Mouse (Mus musculus) myocyte (in vitro differentiated cells): ENCODE data around the gene Draxin. TPM values are rescaled to one million over a fixed set of nuclear protein-coding genes. Genes with fewer than 3 reads are reported as not detected.
A peak's percentile ranks its signal among the peaks of the same experiment; 100 is the strongest.

ENCODE experiments used
- H3K27me3 ChIP-seq: one replicate; pipeline ENCODE4 v1.6.1; 2011; ENCODE audit not compliant: control insufficient read depth, insufficient read depth, insufficient read length
- H3K36me3 ChIP-seq: one replicate; pipeline ENCODE4 v1.6.1; 2011; ENCODE audit not compliant: control insufficient read depth, insufficient read depth
- H3K4me2 ChIP-seq: one replicate; pipeline ENCODE4 v1.6.1; 2011; ENCODE audit warnings: low read depth, control low read depth
- H3K4me3 ChIP-seq: one replicate; pipeline ENCODE4 v1.5.1; 2011; ENCODE audit warnings: mild to moderate bottlenecking, control low read depth, moderate library complexity
- H3K79me2 ChIP-seq: one replicate; pipeline ENCODE4 v1.6.1; 2011; ENCODE audit not compliant: control insufficient read depth, insufficient read depth
- H3ac ChIP-seq: one replicate; pipeline ENCODE4 v1.6.1; 2011; ENCODE audit not compliant: control insufficient read depth, insufficient read length
- CEBPB ChIP-seq: IDR thresholded peaks from 2 replicates; pipeline ENCODE4 v1.6.1; 2011; ENCODE audit warnings: mild to moderate bottlenecking, moderate library complexity; ENCODE audit not compliant: poor library complexity, insufficient read depth, severe bottlenecking
- E2F4 ChIP-seq: IDR thresholded peaks from one replicate; pipeline ENCODE4 v1.6.1; 2011; ENCODE audit warnings: mild to moderate bottlenecking, control low read depth, moderate library complexity; ENCODE audit not compliant: insufficient read depth
- MAX ChIP-seq: IDR thresholded peaks from one replicate; pipeline ENCODE4 v1.6.1; 2011; ENCODE audit warnings: low read depth, mild to moderate bottlenecking, control low read depth
- MYOD1 ChIP-seq, 3 experiments: IDR thresholded peaks; one replicate each; pipeline ENCODE4 v1.6.1; 2011; ENCODE audit warnings: control low read depth in 2 of 3, low read depth in 2 of 3, mild to moderate bottlenecking in 2 of 3, moderate library complexity in 1 of 3; ENCODE audit not compliant: insufficient read length in 2 of 3, control insufficient read depth in 1 of 3
- MYOG ChIP-seq, 3 experiments: IDR thresholded peaks; one replicate each; pipeline ENCODE4 v1.6.1; 2011; ENCODE audit warnings: control low read depth in 2 of 3, low read depth in 2 of 3, mild to moderate bottlenecking in 2 of 3; ENCODE audit not compliant: insufficient read length in 2 of 3, control insufficient read depth in 1 of 3, insufficient read depth in 1 of 3
- POLR2A ChIP-seq: IDR thresholded peaks from one replicate; pipeline ENCODE4 v1.6.1; 2011; ENCODE audit warnings: low read depth, mild to moderate bottlenecking, control low read depth, moderate library complexity; ENCODE audit not compliant: insufficient read length
- POLR2AphosphoS2 ChIP-seq: IDR thresholded peaks from one replicate; pipeline ENCODE4 v1.6.1; 2011; ENCODE audit warnings: low read depth, control low read depth; ENCODE audit not compliant: insufficient read length
- REST ChIP-seq: IDR thresholded peaks from one replicate; pipeline ENCODE4 v1.6.1; 2011; ENCODE audit warnings: mild to moderate bottlenecking, control low read depth, moderate library complexity; ENCODE audit not compliant: insufficient read depth, insufficient read length
- SRF ChIP-seq: IDR thresholded peaks from one replicate; pipeline ENCODE4 v1.6.1; 2011; ENCODE audit warnings: low read depth; ENCODE audit not compliant: control insufficient read depth, insufficient read length
- TCF12 ChIP-seq: IDR thresholded peaks from one replicate; pipeline ENCODE4 v1.6.1; 2011; ENCODE audit warnings: mild to moderate bottlenecking, control low read depth; ENCODE audit not compliant: poor library complexity, insufficient read depth, severe bottlenecking
- TCF3 ChIP-seq: IDR thresholded peaks from one replicate; pipeline ENCODE4 v1.6.1; 2011; ENCODE audit warnings: low read depth, control low read depth; ENCODE audit not compliant: insufficient read length
- USF1 ChIP-seq: IDR thresholded peaks from one replicate; pipeline ENCODE4 v1.6.1; 2011; ENCODE audit warnings: low read depth, mild to moderate bottlenecking, control low read depth, moderate library complexity
- polyA plus RNA-seq: library from polyadenylated mRNA; unstranded; fragments of >200 nt; fragmentation: generic; extraction: Trizol; gene quantifications from one replicate; pipeline ENCODE4 v1.2.1, GENCODE M21; 2012; ENCODE audit warnings: missing spikeins

The Draxin gene
- polyA plus RNA-seq, 1 experiment, result 0.04 TPM

- no peak overlapping the region for H3K4me3 ChIP-seq
- TF ChIP-seq MYOG (IDR thresholded peaks at IDR 0.05; ENCODE audit: control insufficient read depth in 1 of 3, insufficient read depth in 1 of 3, insufficient read length in 2 of 3, low read depth in 2 of 3), result no peak
- TF ChIP-seq E2F4, result no peak
- no peak for TF ChIP-seq REST
- TF ChIP-seq SRF, result no peak
- no peaks in the 10 kb centered on the region for H3K79me2 ChIP-seq
- no peaks in the 10 kb centered on the region for H3K36me3 ChIP-seq
- H3K27me3 ChIP-seq, result no peaks in the 10 kb centered on the region
- H3ac ChIP-seq, result no peak overlapping the region
- no peak overlapping the region for H3K4me2 ChIP-seq
Measured at GRCm38 (mm10) chr4:148154982-148155381, 24.5 kb upstream of the Draxin start.

- no peak overlapping the region for H3K4me2 ChIP-seq
- no peaks in the 10 kb centered on the region for H3K79me2 ChIP-seq
- no peak for TF ChIP-seq MAX
- TF ChIP-seq CEBPB, result no peak
- TF ChIP-seq POLR2A, result no peak
- no peak for TF ChIP-seq USF1
- no peak for TF ChIP-seq E2F4
- no peak for TF ChIP-seq TCF3
- TF ChIP-seq TCF12, result no peak
- TF ChIP-seq MYOD1 (IDR thresholded peaks at IDR 0.05; ENCODE audit: control insufficient read depth in 1 of 3, insufficient read length in 2 of 3, low read depth in 2 of 3), result no peak
- no peak for TF ChIP-seq POLR2AphosphoS2
- TF ChIP-seq REST, result no peak
- no peak overlapping the region for H3K4me3 ChIP-seq
- H3K36me3 ChIP-seq, result no peaks in the 10 kb centered on the region
- H3ac ChIP-seq, result no peak overlapping the region
- H3K27me3 ChIP-seq, result no peaks in the 10 kb centered on the region
Measured at GRCm38 (mm10) chr4:148154006-148154405, 23.5 kb upstream of the Draxin start.

- Histone ChIP-seq H3K79me2 (no peaks in the 10 kb centered on the region), H3K36me3 (no peaks in the 10 kb centered on the region), H3ac (no peak overlapping the region), H3K27me3 (no peaks in the 10 kb centered on the region), H3K4me3 (no peak overlapping the region), H3K4me2 (no peak overlapping the region)
- TF ChIP-seq E2F4, result no peak
- no peak for TF ChIP-seq CEBPB
- TF ChIP-seq MYOD1 (IDR thresholded peaks at IDR 0.05; ENCODE audit: control insufficient read depth in 1 of 3, insufficient read length in 2 of 3, low read depth in 2 of 3), result no peak
- no peak for TF ChIP-seq USF1
- TF ChIP-seq MAX, result no peak
- no peak for TF ChIP-seq TCF12
- no peak for TF ChIP-seq SRF
- TF ChIP-seq MYOG (IDR thresholded peaks at IDR 0.05; ENCODE audit: control insufficient read depth in 1 of 3, insufficient read depth in 1 of 3, insufficient read length in 2 of 3, low read depth in 2 of 3), result no peak
- TF ChIP-seq TCF3, result no peak
- no peak for TF ChIP-seq POLR2AphosphoS2
- TF ChIP-seq REST, result no peak
- no peak for TF ChIP-seq POLR2A
Measured at GRCm38 (mm10) chr4:148152547-148152946, 22.0 kb upstream of the Draxin start.

- peak within 1 kb of the TSS; percentile 75 for H3K4me2 ChIP-seq
- H3ac ChIP-seq, result peak within 1 kb of the TSS; percentile 10
- no peaks in the 10 kb centered on the region for H3K27me3 ChIP-seq
- H3K4me3 ChIP-seq, result peak within 1 kb of the TSS; percentile 45
- TF ChIP-seq POLR2AphosphoS2 (no peak), SRF (no peak), MYOG (IDR thresholded peaks at IDR 0.05; ENCODE audit: control insufficient read depth in 1 of 3, insufficient read depth in 1 of 3, insufficient read length in 2 of 3, low read depth in 2 of 3) (peak in 1 of 3 experiments; percentile 45), MYOD1 (IDR thresholded peaks at IDR 0.05; ENCODE audit: control insufficient read depth in 1 of 3, insufficient read length in 2 of 3, low read depth in 2 of 3) (peak in 1 of 3 experiments; percentile 14), POLR2A (peak; percentile 65)
- H3K79me2 ChIP-seq, result no peaks in the 10 kb centered on the region
- H3K36me3 ChIP-seq, result no peaks in the 10 kb centered on the region
Measured at GRCm38 (mm10) chr4:148151267-148152168, 21.0 kb upstream of the Draxin start, which contains the start of gene Fbxo6. Fbxo6 (minus strand) TSS chr4:148152140.

- H3K4me2 ChIP-seq, result peak overlapping the region; percentile 75
- no peaks in the 10 kb centered on the region for H3K27me3 ChIP-seq
- H3K36me3 ChIP-seq, result no peaks in the 10 kb centered on the region
- TF ChIP-seq TCF12 (no peak), MAX (no peak), TCF3 (no peak)
- no peaks in the 10 kb centered on the region for H3K79me2 ChIP-seq
- H3K4me3 ChIP-seq, result peak overlapping the region; percentile 45
- peak overlapping the region; percentile 10 for H3ac ChIP-seq
Measured at GRCm38 (mm10) chr4:148150953-148151266, 20.4 kb upstream of the Draxin start.
